Mouse (Mus musculus): Measurements from ENCODE around the gene Tpcn1.

GRCm38 (mm10) chr5:120578504-120579081 lies 9.9 kb downstream of the Tpcn1 start:
- TF ChIP-seq CTCF (IDR thresholded peaks at IDR 0.05; ENCODE audit: low read depth) (no peak), EP300 (IDR thresholded peaks at IDR 0.05; ENCODE audit: low read depth) (no peak)
